Comparison of ENCODE assay signal across 22 mouse cellular contexts in the genomic region with DNA sequence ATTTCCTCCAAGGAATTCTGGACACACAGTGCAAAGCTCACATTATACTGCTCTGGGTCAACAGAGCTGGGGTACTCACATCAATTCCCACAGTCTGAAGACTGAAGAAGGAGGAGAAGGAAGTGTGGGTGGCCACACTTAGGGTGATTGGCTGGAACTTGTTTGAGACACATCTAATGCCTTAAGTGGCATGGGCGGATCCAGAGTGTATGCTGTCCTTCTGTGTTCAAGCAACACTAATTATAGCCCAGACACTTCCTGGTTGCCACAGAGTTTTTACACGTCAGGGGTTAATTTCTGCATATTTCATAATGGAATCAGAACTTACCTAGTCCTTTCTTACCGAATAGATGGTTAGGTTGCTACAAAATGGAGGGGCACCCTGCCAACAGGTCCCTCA. TPM values are rescaled to one million over a fixed set of nuclear protein-coding genes. Genes with fewer than 3 reads are reported as not detected.
DNase-seq lines count a peak whose midpoint lies in the region; ATAC-seq lines count a peak whose summit lies in the region.
"Had no signal": no experiment of that assay in that cellular context is flagged by ENCODE, and none has a peak within 500 bp of the region (broad histone marks: within the 10 kb centered on the region; RNA-seq: fewer than 3 reads in every experiment).

No protein-coding gene starts in this region.

- H3K4me2 ChIP-seq in intestine, embryonic 16.5 days (ENCODE audit: low read depth, low read length), result no peak overlapping the region
- no peak overlapping the region for H3K4me2 ChIP-seq in intestine, embryonic 15.5 days (replicated peaks)
- no peak overlapping the region for H3K4me2 ChIP-seq in hindbrain, embryonic 12.5 days (replicated peaks)
- H3K4me2 ChIP-seq: embryonic facial prominence, embryonic 13.5 days; embryonic facial prominence, embryonic 15.5 days; forebrain, embryonic 13.5 days; forebrain, embryonic 15.5 days had no signal

- 66% methylated on average over 3 of the region's 3 CpGs for WGBS in intestine, embryonic 16.5 days
- WGBS in intestine, embryonic 15.5 days, result 74% methylated on average over 3 of the region's 3 CpGs
- 76% methylated on average over 3 of the region's 3 CpGs for WGBS in hindbrain, embryonic 12.5 days

- ATAC-seq in intestine, embryonic 16.5 days, result 0 out of 2 replicates have a peak, but pooled peaks have one; percentile 11
- no peak for ATAC-seq in intestine, embryonic 15.5 days
- ATAC-seq in granulocyte monocyte progenitor cell, adult 5-6 weeks (replicated peaks; ENCODE audit: poor library complexity, severe bottlenecking), result peak; percentile 78
- ATAC-seq in megakaryocyte progenitor cell, adult 5-6 weeks (replicated peaks; ENCODE audit: poor library complexity), result peak; percentile 68
- no peak for ATAC-seq in hindbrain, embryonic 12.5 days (ENCODE audit: low FRiP score)
- ATAC-seq: forebrain, embryonic 13.5 days; forebrain, embryonic 15.5 days had no signal

- peak; percentile 23 for DNase-seq in 416B (ENCODE audit: low read depth)
- no peak for DNase-seq in layer of hippocampus, adult 8-10 months (ENCODE audit: low spot score in 2 of 2)
- no peak for DNase-seq in kidney, postnatal 36 days
- DNase-seq: adrenal gland, adult 2 months; adrenal gland, postnatal 10 days; adrenal gland, postnatal 25 days; cerebellum, adult 11 months; cerebellum, adult 18-20 months; cerebellum, adult 8-10 months; cerebellum, adult 9-11 months; cerebellum, postnatal 14 days; cerebellum, postnatal 36 days; embryo, embryonic 11 days had no signal

- no peaks in the 10 kb centered on the region for H3K36me3 ChIP-seq in intestine, embryonic 16.5 days (ENCODE audit: control insufficient read depth, insufficient read depth, low read length)
- H3K36me3 ChIP-seq in intestine, embryonic 15.5 days, result no peaks in the 10 kb centered on the region
- no peaks in the 10 kb centered on the region for H3K36me3 ChIP-seq in hindbrain, embryonic 12.5 days
- H3K36me3 ChIP-seq: embryonic facial prominence, embryonic 13.5 days; embryonic facial prominence, embryonic 15.5 days; forebrain, embryonic 15.5 days had no signal

- H3K4me1 ChIP-seq in intestine, embryonic 16.5 days (ENCODE audit: control insufficient read depth, insufficient read depth, low read length), result 0 out of 2 replicates have a peak, but pooled peaks cover 4% of the 10 kb centered on the region
- 0 out of 2 replicates have a peak, but pooled peaks cover 3% of the 10 kb centered on the region for H3K4me1 ChIP-seq in intestine, embryonic 15.5 days (replicated peaks)
- H3K4me1 ChIP-seq in hindbrain, embryonic 12.5 days, result no peaks in the 10 kb centered on the region

- no peak overlapping the region for H3K4me3 ChIP-seq in intestine, embryonic 16.5 days (ENCODE audit: low read length)
- no peak overlapping the region for H3K4me3 ChIP-seq in intestine, embryonic 15.5 days (replicated peaks)
- H3K4me3 ChIP-seq in hindbrain, embryonic 12.5 days, result no peak overlapping the region
- H3K4me3 ChIP-seq: embryonic facial prominence, embryonic 13.5 days; embryonic facial prominence, embryonic 15.5 days; forebrain, embryonic 13.5 days; forebrain, embryonic 15.5 days had no signal

- no peak overlapping the region for H3K9ac ChIP-seq in intestine, embryonic 16.5 days (ENCODE audit: low read depth, low read length)
- no peak overlapping the region for H3K9ac ChIP-seq in intestine, embryonic 15.5 days
- H3K9ac ChIP-seq in hindbrain, embryonic 12.5 days, result no peak overlapping the region
- H3K9ac ChIP-seq: embryonic facial prominence, embryonic 13.5 days; embryonic facial prominence, embryonic 15.5 days; forebrain, embryonic 13.5 days; forebrain, embryonic 15.5 days had no signal

- no peak overlapping the region for H3K27ac ChIP-seq in intestine, embryonic 16.5 days (ENCODE audit: low read length)
- no peak overlapping the region for H3K27ac ChIP-seq in intestine, embryonic 15.5 days
- H3K27ac ChIP-seq in hindbrain, embryonic 12.5 days, result no peak overlapping the region
- H3K27ac ChIP-seq: embryonic facial prominence, embryonic 13.5 days; embryonic facial prominence, embryonic 15.5 days; forebrain, embryonic 13.5 days; forebrain, embryonic 15.5 days had no signal

- H3K9me3 ChIP-seq in intestine, embryonic 16.5 days (ENCODE audit: control insufficient read depth, low read length), result no peaks in the 10 kb centered on the region
- no peaks in the 10 kb centered on the region for H3K9me3 ChIP-seq in intestine, embryonic 15.5 days
- H3K9me3 ChIP-seq in hindbrain, embryonic 12.5 days (replicated peaks), result no peaks in the 10 kb centered on the region
- H3K9me3 ChIP-seq: embryonic facial prominence, embryonic 13.5 days; embryonic facial prominence, embryonic 15.5 days; forebrain, embryonic 13.5 days; forebrain, embryonic 15.5 days had no signal

- no peaks in the 10 kb centered on the region for H3K27me3 ChIP-seq in intestine, embryonic 16.5 days (replicated peaks; ENCODE audit: control insufficient read depth, insufficient read depth, low read length)
- no peaks in the 10 kb centered on the region for H3K27me3 ChIP-seq in intestine, embryonic 15.5 days (replicated peaks)
- no peaks in the 10 kb centered on the region for H3K27me3 ChIP-seq in hindbrain, embryonic 12.5 days
- H3K27me3 ChIP-seq: embryonic facial prominence, embryonic 13.5 days; embryonic facial prominence, embryonic 15.5 days; forebrain, embryonic 13.5 days; forebrain, embryonic 15.5 days had no signal

RNA-seq across cellular contexts. Expression of a gene that starts 14.9 kb away (rescaled TPM):
- 394 and 410 TPM in 2 replicates for polyA plus RNA-seq in intestine, embryonic 16.5 days (2015; fragmentation: Nextera tagmentation; extraction: Ambion mirVana)
- polyA plus RNA-seq in intestine, embryonic 15.5 days (2015; fragmentation: Nextera tagmentation; extraction: Ambion mirVana), result 424 and 470 TPM in 2 replicates
- total RNA-seq in granulocyte monocyte progenitor cell, adult 5-6 weeks (2014; fragmentation: Nextera tagmentation), result 189 and 198 TPM in 2 replicates
- total RNA-seq in granulocyte monocyte progenitor cell, adult 5-6 weeks (2017), result 144 and 173 TPM in 2 replicates
- total RNA-seq in megakaryocyte progenitor cell, adult 5-6 weeks (2015), result 194 and 211 TPM in 2 replicates
- 141 and 205 TPM in 2 replicates for total RNA-seq in megakaryocyte progenitor cell, adult 5-6 weeks (2017)
- polyA plus RNA-seq in hindbrain, embryonic 12.5 days (2016; fragmentation: Nextera tagmentation; extraction: Ambion mirVana), result 469 and 476 TPM in 2 replicates
- total RNA-seq in layer of hippocampus, adult 8-10 months (2022), result 100 to 1,000 TPM; 124 to 149 (median 128) TPM

RNA-seq across cellular contexts. Expression of a gene that starts 49.3 kb away (rescaled TPM):
- polyA plus RNA-seq in intestine, embryonic 16.5 days (2015; fragmentation: Nextera tagmentation; extraction: Ambion mirVana), result 21.4 and 39.8 TPM in 2 replicates
- polyA plus RNA-seq in intestine, embryonic 15.5 days (2015; fragmentation: Nextera tagmentation; extraction: Ambion mirVana), result 7.6 and 11.7 TPM in 2 replicates
- 0.38 and 2.4 TPM in 2 replicates for total RNA-seq in granulocyte monocyte progenitor cell, adult 5-6 weeks (2014; fragmentation: Nextera tagmentation)
- 0.82 and 1.2 TPM in 2 replicates for total RNA-seq in granulocyte monocyte progenitor cell, adult 5-6 weeks (2017)
- 3.9 and 4.5 TPM in 2 replicates for total RNA-seq in megakaryocyte progenitor cell, adult 5-6 weeks (2015)
- total RNA-seq in megakaryocyte progenitor cell, adult 5-6 weeks (2017), result 1.6 and 3.9 TPM in 2 replicates
- polyA plus RNA-seq in hindbrain, embryonic 12.5 days (2016; fragmentation: Nextera tagmentation; extraction: Ambion mirVana), result 3.5 and 3.6 TPM in 2 replicates
- total RNA-seq in layer of hippocampus, adult 8-10 months (2022), result 10 to 100 TPM in 1 of 4 experiments, 1 to 10 TPM in 3; 7.9 to 11.4 (median 9.6) TPM

Comparison
In these comparisons a context has a peak if more than half of its experiments do, and no peak if none do; other contexts are left out.
1. ATAC-seq: peak in intestine, embryonic 16.5 days (single experiment), granulocyte monocyte progenitor cell, adult 5-6 weeks (single experiment) and megakaryocyte progenitor cell, adult 5-6 weeks (single experiment); none in intestine, embryonic 15.5 days (single experiment) and hindbrain, embryonic 12.5 days (single experiment).